ENCODE assay signal across 8 mouse cellular contexts in genomic region chr10:121429089-121429488, GRCm38 (mm10). TPM values are rescaled to one million over a fixed set of nuclear protein-coding genes. Genes with fewer than 3 reads are reported as not detected.
DNase-seq lines count a peak whose midpoint lies in the region; ATAC-seq lines count a peak whose summit lies in the region.

No protein-coding gene starts in this region.

- H3K4me2 ChIP-seq in midbrain, embryonic 14.5 days (ENCODE audit: low read length), result no peak overlapping the region
- peak overlapping the region; percentile 53 for H3K4me2 ChIP-seq in kidney, embryonic 15.5 days

- H3K4me3 ChIP-seq in midbrain, embryonic 14.5 days (replicated peaks; ENCODE audit: low read depth, low read length), result no peak overlapping the region
- H3K4me3 ChIP-seq in midbrain, embryonic 10.5 days, result no peak overlapping the region
- no peak overlapping the region for H3K4me3 ChIP-seq in kidney, embryonic 15.5 days (replicated peaks)

- H3K9me3 ChIP-seq in midbrain, embryonic 14.5 days (ENCODE audit: control insufficient read depth, low read length), result no peaks in the 10 kb centered on the region
- H3K9me3 ChIP-seq in midbrain, embryonic 10.5 days (replicated peaks), result no peaks in the 10 kb centered on the region
- no peaks in the 10 kb centered on the region for H3K9me3 ChIP-seq in kidney, embryonic 15.5 days (replicated peaks)

- H3K36me3 ChIP-seq in midbrain, embryonic 14.5 days (ENCODE audit: control insufficient read depth, insufficient read depth, low read length), result no peaks in the 10 kb centered on the region
- no peaks in the 10 kb centered on the region for H3K36me3 ChIP-seq in midbrain, embryonic 10.5 days
- H3K36me3 ChIP-seq in kidney, embryonic 15.5 days, result no peaks in the 10 kb centered on the region

- 55% methylated on average over 2 of the region's 2 CpGs for WGBS in midbrain, embryonic 14.5 days
- 57% methylated on average over 2 of the region's 2 CpGs for WGBS in midbrain, embryonic 10.5 days
- WGBS in kidney, embryonic 15.5 days, result 8% methylated on average over 2 of the region's 2 CpGs

- no peak for ATAC-seq in midbrain, embryonic 14.5 days (ENCODE audit: low FRiP score, low TSS enrichment)
- peak; percentile 72 for ATAC-seq in kidney, embryonic 15.5 days (replicated peaks; ENCODE audit: low FRiP score)
- peak; percentile 23 for ATAC-seq in megakaryocyte progenitor cell, adult 5-6 weeks (replicated peaks; ENCODE audit: poor library complexity)

- no peak overlapping the region for H3K9ac ChIP-seq in midbrain, embryonic 14.5 days (replicated peaks; ENCODE audit: low read length)
- no peak overlapping the region for H3K9ac ChIP-seq in kidney, embryonic 15.5 days

- H3K4me1 ChIP-seq in midbrain, embryonic 14.5 days (ENCODE audit: control insufficient read depth, insufficient read depth, low read length), result peaks cover 17% of the 10 kb centered on the region; the same call in 1 of the 2 replicates
- peaks cover 69% of the 10 kb centered on the region for H3K4me1 ChIP-seq in midbrain, embryonic 10.5 days
- H3K4me1 ChIP-seq in kidney, embryonic 15.5 days, result peaks cover 88% of the 10 kb centered on the region

- DNase-seq in midbrain, embryonic 14.5 days, result peak; percentile 47
- no peak for DNase-seq in midbrain, embryonic 10.5 days (ENCODE audit: low spot score)
- DNase-seq in heart, adult 8-10 months (ENCODE audit: low spot score), result peak; percentile 78
- DNase-seq in right cerebral cortex, adult 18-20 months, result no peak
- DNase-seq in ovary, postnatal 36 days (ENCODE audit: low spot score), result no peak
- DNase-seq in layer of hippocampus, postnatal 10 days (ENCODE audit: low spot score in 2 of 2), result no peak

- no peaks in the 10 kb centered on the region for H3K27me3 ChIP-seq in midbrain, embryonic 14.5 days (ENCODE audit: control insufficient read depth, insufficient read depth, low read length)
- H3K27me3 ChIP-seq in midbrain, embryonic 10.5 days (ENCODE audit: low read depth, poor library complexity, severe bottlenecking), result no peaks in the 10 kb centered on the region; the same call in 1 of the 2 replicates
- no peaks in the 10 kb centered on the region for H3K27me3 ChIP-seq in kidney, embryonic 15.5 days

- no peak overlapping the region for H3K27ac ChIP-seq in midbrain, embryonic 14.5 days (replicated peaks; ENCODE audit: low read depth, low read length)
- no peak overlapping the region for H3K27ac ChIP-seq in midbrain, embryonic 10.5 days (replicated peaks)
- peak overlapping the region; percentile 90 for H3K27ac ChIP-seq in kidney, embryonic 15.5 days

RNA-seq across cellular contexts. Expression of gene Rassf3, which starts 47.1 kb away (rescaled TPM):
- polyA plus RNA-seq in midbrain, embryonic 14.5 days (2014; fragmentation: Nextera tagmentation; extraction: Ambion mirVana), result 2.4 and 4.5 TPM in 2 replicates
- polyA plus RNA-seq in midbrain, embryonic 10.5 days (2016; fragmentation: Nextera tagmentation; extraction: Ambion mirVana), result 7.2 and 7.8 TPM in 2 replicates
- total RNA-seq in heart, adult 8-10 months (2022), result 100 to 1,000 TPM; 131 to 151 (median 141) TPM
- 13.8 and 14.7 TPM in 2 replicates for polyA plus RNA-seq in kidney, embryonic 15.5 days (2015; fragmentation: Nextera tagmentation; extraction: Ambion mirVana)
- total RNA-seq in megakaryocyte progenitor cell, adult 5-6 weeks (2015), result 23.3 and 24.7 TPM in 2 replicates
- total RNA-seq in megakaryocyte progenitor cell, adult 5-6 weeks (2017), result 18.2 and 20.0 TPM in 2 replicates
- total RNA-seq in layer of hippocampus, postnatal 10 days (2021), result 10 to 100 TPM; 14.3 to 15.5 TPM

Comparison
In these comparisons a context has a peak if more than half of its experiments do, and no peak if none do; other contexts are left out.
1. DNase-seq: peak in midbrain, embryonic 14.5 days (single experiment) and heart, adult 8-10 months (single experiment); none in midbrain, embryonic 10.5 days (single experiment), right cerebral cortex, adult 18-20 months (single experiment), ovary, postnatal 36 days (single experiment) and layer of hippocampus, postnatal 10 days (0 of 2).
2. RNA of gene Rassf3, which starts 47.1 kb away (total RNA-seq): 131 to 151 TPM in heart, adult 8-10 months; 18.2 to 24.7 TPM in megakaryocyte progenitor cell, adult 5-6 weeks and 14.3 to 15.5 TPM in layer of hippocampus, postnatal 10 days; every median in the first group is over 4 times any median in the second.